Mouse (Mus musculus): ENCODE measurements around the gene Dnah9. TPM values are rescaled to one million over a fixed set of nuclear protein-coding genes. Genes with fewer than 3 reads are reported as not detected.

Dnah9 gene
- polyA plus RNA-seq, 1 experiment from 2014 or later = 1.8 TPM

DNA sequence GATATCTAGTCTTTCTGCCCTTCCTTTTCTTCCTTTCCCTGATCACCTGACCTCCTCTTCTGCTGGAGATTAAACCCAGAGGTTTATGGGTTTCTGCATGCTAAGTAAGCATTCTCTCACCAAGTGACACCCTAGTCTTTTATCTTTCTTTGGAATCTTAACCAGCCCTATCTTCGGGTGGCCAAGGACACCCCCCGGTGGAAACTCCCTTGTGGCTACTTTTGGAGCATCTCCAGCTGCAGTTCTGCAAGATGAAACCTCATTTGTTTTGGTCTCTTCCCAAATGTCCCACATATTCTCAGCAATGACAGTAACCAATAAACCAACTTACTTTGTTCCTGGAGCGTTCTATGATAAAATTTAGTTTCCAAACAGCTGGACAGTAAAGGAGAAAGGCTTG is 109.4 kb downstream of the Dnah9 start:
- Histone ChIP-seq H3K9ac (replicated peaks) (no peak overlapping the region), H3K9me3 (no peaks in the 10 kb centered on the region), H3K4me1 (no peaks in the 10 kb centered on the region; the same call in 1 of the 2 replicates), H3K4me2 (replicated peaks) (no peak overlapping the region), H3K36me3 (no peaks in the 10 kb centered on the region), H3K27me3 (no peaks in the 10 kb centered on the region), H3K4me3 (no peak overlapping the region), H3K27ac (replicated peaks) (no peak overlapping the region)
- 75% methylated on average over 3 of the region's 3 CpGs for WGBS
- no peak for ATAC-seq (ENCODE audit: low FRiP score, low read depth)

- 86% methylated on average over 3 of the region's 3 CpGs for WGBS
- Histone ChIP-seq H3K4me3 (no peak overlapping the region), H3K36me3 (no peaks in the 10 kb centered on the region), H3K4me2 (replicated peaks) (no peak overlapping the region), H3K4me1 (no peaks in the 10 kb centered on the region; the same call in 1 of the 2 replicates), H3K9me3 (no peaks in the 10 kb centered on the region), H3K9ac (replicated peaks) (no peak overlapping the region), H3K27ac (replicated peaks) (no peak overlapping the region), H3K27me3 (no peaks in the 10 kb centered on the region)
- ATAC-seq (ENCODE audit: low FRiP score, low read depth) = no peak
Observed at GRCm38 (mm10) chr11:66051294-66051693, 117.1 kb downstream of the Dnah9 start.

GRCm38 (mm10) chr11:66049146-66049545 is 119.2 kb downstream of the Dnah9 start:
- H3K4me2 ChIP-seq (replicated peaks) = no peak overlapping the region
- ATAC-seq (ENCODE audit: low FRiP score, low read depth) = no peak

DNA sequence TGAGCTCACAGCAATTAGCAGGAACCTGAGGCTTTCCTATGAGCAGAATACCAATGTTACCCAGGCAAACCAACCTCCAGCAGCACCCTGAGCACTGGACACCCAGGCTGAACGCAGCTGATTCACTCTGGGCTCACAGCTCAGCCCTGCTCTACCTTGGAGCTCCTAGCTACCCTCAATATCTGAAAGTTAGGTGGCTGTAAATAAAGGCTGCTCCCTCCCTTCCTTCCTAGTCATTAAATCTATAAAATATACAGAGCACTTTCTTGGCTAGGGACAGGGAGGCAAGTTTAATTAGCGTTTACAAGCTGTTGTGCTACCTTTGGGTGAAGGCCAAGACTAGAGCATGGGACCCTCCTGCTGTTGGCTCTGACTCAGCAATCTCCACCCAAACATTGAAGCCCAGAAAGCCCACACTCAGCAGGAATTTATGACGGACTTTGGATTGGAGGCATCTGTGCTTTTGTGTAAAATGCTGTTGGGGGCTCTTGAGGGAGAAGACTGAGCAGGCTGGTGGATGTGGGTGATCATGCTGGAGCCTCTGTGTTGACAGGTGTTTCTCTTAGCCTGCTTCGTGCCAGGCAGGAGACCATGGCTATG is 121.7 kb downstream of the Dnah9 start:
- Histone ChIP-seq H3K27ac (replicated peaks) (no peak overlapping the region), H3K4me3 (no peak overlapping the region), H3K4me1 (no peaks in the 10 kb centered on the region; the same call in 1 of the 2 replicates), H3K9me3 (no peaks in the 10 kb centered on the region), H3K9ac (replicated peaks) (no peak overlapping the region), H3K27me3 (no peaks in the 10 kb centered on the region), H3K4me2 (replicated peaks) (no peak overlapping the region), H3K36me3 (no peaks in the 10 kb centered on the region)
- WGBS = 75% methylated on average over 4 of the region's 4 CpGs
- ATAC-seq (ENCODE audit: low FRiP score, low read depth) = no peak

More at GRCm38 (mm10) chr11:66049146-66049545, 119.2 kb downstream of the Dnah9 start:
- H3K27me3 ChIP-seq = no peaks in the 10 kb centered on the region
- no peak overlapping the region for H3K4me3 ChIP-seq
- H3K27ac ChIP-seq (replicated peaks) = no peak overlapping the region
- H3K36me3 ChIP-seq = no peaks in the 10 kb centered on the region
- 85% methylated on average over 4 of the region's 4 CpGs for WGBS
- no peaks in the 10 kb centered on the region for H3K9me3 ChIP-seq
- no peak overlapping the region for H3K9ac ChIP-seq (replicated peaks)
- H3K4me1 ChIP-seq = no peaks in the 10 kb centered on the region; the same call in 1 of the 2 replicates

DNA sequence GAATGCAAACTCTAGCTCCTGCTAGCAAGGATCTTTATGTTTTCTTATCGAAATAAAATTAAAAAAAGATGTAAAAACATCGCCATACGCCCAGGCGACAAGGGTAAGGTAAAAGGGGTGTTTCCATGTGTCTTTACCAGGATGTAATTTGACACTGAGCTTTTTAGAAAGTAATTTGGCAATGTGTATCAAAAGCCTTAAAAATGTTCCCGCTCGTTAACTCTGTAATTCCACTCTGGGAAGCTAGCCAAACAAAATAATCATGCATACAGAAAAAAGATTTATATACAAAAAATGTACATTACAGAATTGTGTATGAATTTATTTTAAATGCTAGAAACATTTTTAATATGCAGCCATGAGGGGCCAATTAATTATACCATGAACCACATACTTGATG is 124.7 kb downstream of the Dnah9 start:
- H3K36me3 ChIP-seq = no peaks in the 10 kb centered on the region
- H3K4me2 ChIP-seq (replicated peaks) = no peak overlapping the region
- H3K9me3 ChIP-seq = no peaks in the 10 kb centered on the region
- WGBS = 79% methylated on average over 6 of the region's 6 CpGs
- no peak overlapping the region for H3K27ac ChIP-seq (replicated peaks)
- ATAC-seq (ENCODE audit: low FRiP score, low read depth) = no peak
- H3K27me3 ChIP-seq = no peaks in the 10 kb centered on the region
- H3K9ac ChIP-seq (replicated peaks) = no peak overlapping the region
- H3K4me1 ChIP-seq = no peaks in the 10 kb centered on the region; the same call in 1 of the 2 replicates
- H3K4me3 ChIP-seq = no peak overlapping the region

- H3K9me3 ChIP-seq = no peaks in the 10 kb centered on the region
- H3K27ac ChIP-seq (replicated peaks) = no peak overlapping the region
- 85% methylated on average over 2 of the region's 2 CpGs for WGBS
- H3K9ac ChIP-seq (replicated peaks) = no peak overlapping the region
- H3K4me1 ChIP-seq = no peaks in the 10 kb centered on the region; the same call in 1 of the 2 replicates
- no peak overlapping the region for H3K4me2 ChIP-seq (replicated peaks)
- no peaks in the 10 kb centered on the region for H3K36me3 ChIP-seq
- H3K27me3 ChIP-seq = no peaks in the 10 kb centered on the region
- ATAC-seq (ENCODE audit: low FRiP score, low read depth) = no peak
- H3K4me3 ChIP-seq = no peak overlapping the region
Observed at GRCm38 (mm10) chr11:66042531-66042930, 125.8 kb downstream of the Dnah9 start.

DNA sequence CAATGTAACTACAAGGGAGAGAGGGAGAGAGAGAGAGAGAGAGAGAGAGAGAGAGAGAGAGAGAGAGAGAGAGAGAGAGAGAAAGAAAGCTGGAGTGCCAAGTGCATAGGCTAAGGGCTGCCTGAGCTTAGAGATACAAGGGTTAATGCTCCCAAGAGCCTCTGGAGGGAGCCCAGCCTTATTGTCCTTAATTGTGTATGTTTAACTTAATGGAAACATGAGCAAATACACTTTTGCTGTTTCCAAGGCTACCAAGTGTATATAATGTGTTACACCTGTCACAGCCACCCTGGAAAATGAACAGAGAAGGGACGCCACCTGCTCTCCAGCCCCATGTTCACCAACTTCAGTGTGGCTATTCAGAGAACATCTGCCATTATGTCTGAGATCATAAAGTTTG is 142.6 kb downstream of the Dnah9 start:
- no peaks in the 10 kb centered on the region for H3K36me3 ChIP-seq
- WGBS = 90% methylated on average over 1 of the region's 1 CpGs
- no peak overlapping the region for H3K4me2 ChIP-seq (replicated peaks)
- ATAC-seq (ENCODE audit: low FRiP score, low read depth) = no peak
- no peak overlapping the region for H3K9ac ChIP-seq (replicated peaks)
- H3K9me3 ChIP-seq = no peaks in the 10 kb centered on the region
- peaks cover 6% of the 10 kb centered on the region; the same call in 1 of the 2 replicates for H3K4me1 ChIP-seq
- H3K27me3 ChIP-seq = no peaks in the 10 kb centered on the region
- no peak overlapping the region for H3K4me3 ChIP-seq
- H3K27ac ChIP-seq (replicated peaks) = no peak overlapping the region

DNA sequence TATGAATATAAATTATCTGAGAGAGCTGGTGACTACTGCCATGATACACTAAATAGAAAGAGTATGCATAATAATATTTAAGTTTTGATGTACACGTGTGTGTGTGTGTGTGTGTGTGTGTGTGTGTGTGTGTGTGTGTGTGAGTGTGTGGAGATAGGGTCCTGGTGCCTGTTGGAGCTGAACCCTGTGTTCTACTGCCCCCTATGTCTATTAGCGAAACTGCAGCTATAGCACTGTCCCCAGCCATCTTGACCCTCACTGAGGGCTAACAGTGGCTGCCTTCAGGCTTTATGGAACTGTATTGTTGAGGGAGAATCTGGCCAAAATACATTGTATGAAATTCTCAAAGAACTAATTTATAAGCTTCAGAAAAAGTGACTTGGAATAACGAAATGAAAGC is 192.5 kb downstream of the Dnah9 start:
- Histone ChIP-seq H3K4me1 (no peaks in the 10 kb centered on the region), H3K27ac (replicated peaks) (no peak overlapping the region), H3K36me3 (no peaks in the 10 kb centered on the region), H3K4me3 (no peak overlapping the region), H3K4me2 (replicated peaks) (no peak overlapping the region), H3K9ac (replicated peaks) (no peak overlapping the region), H3K9me3 (no peaks in the 10 kb centered on the region), H3K27me3 (no peaks in the 10 kb centered on the region)
- no peak for ATAC-seq (ENCODE audit: low FRiP score, low read depth)
- 56% methylated on average over 3 of the region's 3 CpGs for WGBS

DNA sequence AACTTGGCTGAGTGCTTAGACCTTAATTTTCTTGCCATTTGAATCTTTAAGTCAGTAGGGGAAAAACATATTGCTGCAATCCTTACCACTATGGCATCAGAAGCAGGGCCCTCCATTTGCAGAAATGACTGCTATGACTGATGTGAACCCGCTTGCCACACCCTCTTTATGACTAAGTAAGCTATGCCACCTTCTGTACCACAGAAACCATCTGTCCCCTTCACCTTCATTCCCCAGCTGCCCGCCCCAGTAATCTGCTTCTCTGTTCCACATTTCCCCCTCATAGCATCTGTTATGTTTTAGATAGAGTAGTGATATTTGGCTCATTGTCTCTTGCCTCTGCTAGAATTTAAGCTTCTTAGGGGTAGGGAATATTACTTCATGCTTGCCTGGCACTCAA is 237.6 kb downstream of the Dnah9 start:
- Histone ChIP-seq H3K4me3 (no peak overlapping the region), H3K27me3 (no peaks in the 10 kb centered on the region), H3K9ac (replicated peaks) (no peak overlapping the region), H3K9me3 (no peaks in the 10 kb centered on the region), H3K4me1 (no peaks in the 10 kb centered on the region; the same call in 1 of the 2 replicates), H3K4me2 (replicated peaks) (no peak overlapping the region), H3K27ac (replicated peaks) (no peak overlapping the region), H3K36me3 (no peaks in the 10 kb centered on the region)
- WGBS = 83% methylated on average over 2 of the region's 2 CpGs
- ATAC-seq (ENCODE audit: low FRiP score, low read depth) = no peak

DNA sequence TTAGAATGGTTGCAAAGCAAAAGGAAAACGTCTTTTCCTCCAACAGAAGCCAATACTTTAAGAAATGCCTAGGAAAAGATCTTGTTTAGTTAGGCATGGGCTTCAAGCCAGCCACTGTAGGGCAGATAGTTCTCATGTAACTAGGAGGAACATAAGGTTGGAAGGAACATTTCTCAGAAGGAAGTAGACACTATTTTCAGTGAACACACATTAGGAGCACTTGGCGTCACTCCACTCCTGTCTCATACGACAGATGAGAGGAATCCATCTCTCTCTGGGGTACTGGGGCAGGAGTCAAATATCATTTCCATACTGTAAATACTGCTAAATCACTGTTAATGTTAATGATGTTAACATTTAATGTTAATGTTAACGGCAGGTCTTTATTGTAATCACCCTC is 238.0 kb downstream of the Dnah9 start:
- 83% methylated on average over 4 of the region's 4 CpGs for WGBS
- no peaks in the 10 kb centered on the region for H3K9me3 ChIP-seq
- no peak overlapping the region for H3K4me2 ChIP-seq (replicated peaks)
- no peak overlapping the region for H3K9ac ChIP-seq (replicated peaks)
- no peaks in the 10 kb centered on the region for H3K27me3 ChIP-seq
- no peak overlapping the region for H3K27ac ChIP-seq (replicated peaks)
- no peaks in the 10 kb centered on the region for H3K36me3 ChIP-seq
- H3K4me1 ChIP-seq = no peaks in the 10 kb centered on the region; the same call in 1 of the 2 replicates
- no peak overlapping the region for H3K4me3 ChIP-seq
- ATAC-seq (ENCODE audit: low FRiP score, low read depth) = no peak

DNA sequence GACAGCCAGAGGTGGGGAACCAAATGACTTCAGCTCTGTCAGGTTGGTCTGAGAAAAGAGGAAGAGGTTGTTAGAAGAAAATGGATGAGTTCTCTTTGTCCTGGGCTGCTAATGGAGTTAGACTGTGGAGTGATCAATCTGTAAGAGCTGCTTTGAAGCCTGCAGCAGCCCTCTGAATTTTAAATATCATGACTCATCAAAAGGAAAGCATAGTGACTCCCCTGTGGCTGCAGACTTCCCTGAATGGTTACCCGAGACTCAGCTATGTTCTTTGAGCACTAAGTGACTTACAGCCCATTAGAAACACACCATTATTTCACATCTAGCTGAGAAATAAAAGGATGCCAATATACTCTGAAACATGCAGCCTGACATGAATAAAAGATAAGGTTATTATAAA is 240.4 kb downstream of the Dnah9 start:
- H3K9me3 ChIP-seq = no peaks in the 10 kb centered on the region
- WGBS = 41% methylated on average over 1 of the region's 1 CpGs
- H3K4me1 ChIP-seq = no peaks in the 10 kb centered on the region; the same call in 1 of the 2 replicates
- H3K9ac ChIP-seq (replicated peaks) = no peak overlapping the region
- no peaks in the 10 kb centered on the region for H3K36me3 ChIP-seq
- no peak for ATAC-seq (ENCODE audit: low FRiP score, low read depth)
- no peaks in the 10 kb centered on the region for H3K27me3 ChIP-seq
- H3K27ac ChIP-seq (replicated peaks) = 0 out of 2 replicates have a peak overlapping the region, but pooled peaks have one; percentile 5
- H3K4me2 ChIP-seq (replicated peaks) = no peak overlapping the region
- H3K4me3 ChIP-seq = no peak overlapping the region

DNA sequence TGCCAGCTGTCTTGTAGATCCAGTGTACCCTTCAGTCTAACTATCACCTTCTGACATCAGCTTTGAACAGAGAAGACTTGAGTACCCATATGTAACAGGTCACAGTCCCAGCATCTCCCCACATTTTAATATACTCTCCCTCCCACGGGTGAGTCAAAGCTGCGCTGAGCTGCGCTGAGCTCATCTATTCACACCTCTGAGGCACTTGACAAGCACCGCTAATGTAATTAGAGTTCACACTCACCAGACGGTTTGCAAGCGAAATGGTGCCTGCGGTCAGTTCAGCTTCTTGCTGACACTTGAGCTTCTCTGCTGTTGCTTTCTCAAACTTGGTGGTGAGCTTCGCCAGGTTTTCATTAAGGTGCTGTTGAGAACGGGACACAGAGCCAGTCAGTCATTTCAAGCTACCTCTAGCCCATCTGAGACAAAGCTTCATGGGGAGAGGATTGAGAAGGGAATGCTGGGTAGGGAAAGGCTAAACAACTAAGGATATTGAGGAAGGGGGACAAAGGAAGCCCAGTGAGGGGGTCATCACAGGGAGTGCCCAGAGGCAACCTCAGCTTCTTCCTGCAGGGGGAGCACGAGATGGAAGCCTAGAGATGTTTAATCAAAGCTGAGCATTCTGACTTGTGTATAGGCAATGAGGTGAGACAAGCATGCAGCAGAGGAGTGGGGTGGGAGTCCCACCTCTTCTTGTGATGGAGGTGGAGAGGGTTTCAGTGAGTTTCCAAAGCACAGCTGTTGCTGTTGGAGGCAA is 249.7 kb downstream of the Dnah9 start:
- Histone ChIP-seq H3K9ac (replicated peaks) (no peak overlapping the region), H3K36me3 (no peaks in the 10 kb centered on the region), H3K9me3 (no peaks in the 10 kb centered on the region), H3K4me1 (no peaks in the 10 kb centered on the region), H3K4me3 (no peak overlapping the region), H3K27ac (replicated peaks) (no peak overlapping the region), H3K4me2 (replicated peaks) (no peak overlapping the region), H3K27me3 (no peaks in the 10 kb centered on the region)
- 74% methylated on average over 10 of the region's 10 CpGs for WGBS
- ATAC-seq (ENCODE audit: low FRiP score, low read depth) = no peak
